Mouse (Mus musculus): ENCODE measurements around the gene Mdfic.

The Mdfic gene

DNA sequence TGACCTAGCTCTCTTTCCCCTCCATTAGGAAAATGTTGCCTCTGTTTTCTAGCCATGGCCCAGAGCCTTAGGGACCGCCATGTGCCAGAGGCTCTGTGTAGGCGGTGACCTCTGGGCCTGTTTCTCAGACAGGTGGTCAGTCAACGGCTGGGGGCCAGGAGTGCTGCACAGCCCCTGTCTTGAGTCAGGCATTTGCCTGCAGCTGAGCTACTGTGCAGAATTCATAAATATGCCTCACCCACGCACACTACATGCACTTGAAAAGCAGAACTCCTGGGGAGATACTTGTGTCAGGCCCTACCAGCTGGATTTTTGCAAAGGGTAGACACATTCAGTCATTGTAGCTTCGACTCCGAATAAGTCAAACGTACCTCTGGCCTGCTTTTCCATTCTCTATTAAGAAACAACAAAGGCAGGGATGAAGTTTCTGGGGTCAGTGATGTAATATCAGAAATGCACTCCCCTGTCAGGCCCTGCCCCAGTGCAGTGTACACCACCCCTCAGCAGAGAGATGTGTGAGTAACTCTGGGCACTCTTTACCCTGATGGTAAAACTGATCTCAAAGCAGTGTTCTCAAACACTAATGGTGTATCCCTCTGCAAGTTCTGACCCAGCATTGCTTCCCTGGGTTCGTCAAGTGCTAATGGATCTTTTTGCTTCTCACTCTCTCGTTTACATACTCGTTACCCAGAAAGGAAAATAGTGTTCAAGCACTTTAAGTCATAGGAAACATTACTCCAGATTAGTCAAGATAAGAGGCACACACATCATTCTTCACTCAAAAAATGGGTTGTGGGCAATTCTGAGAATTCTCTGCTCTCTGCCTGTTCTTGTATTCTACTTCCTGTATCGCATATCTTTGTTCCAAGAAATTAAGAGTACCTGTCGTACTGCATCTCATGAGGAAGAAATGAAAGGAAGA lies 72.5 kb downstream of the Mdfic start:
- no peak for DNase-seq (ENCODE audit: low spot score)

DNA sequence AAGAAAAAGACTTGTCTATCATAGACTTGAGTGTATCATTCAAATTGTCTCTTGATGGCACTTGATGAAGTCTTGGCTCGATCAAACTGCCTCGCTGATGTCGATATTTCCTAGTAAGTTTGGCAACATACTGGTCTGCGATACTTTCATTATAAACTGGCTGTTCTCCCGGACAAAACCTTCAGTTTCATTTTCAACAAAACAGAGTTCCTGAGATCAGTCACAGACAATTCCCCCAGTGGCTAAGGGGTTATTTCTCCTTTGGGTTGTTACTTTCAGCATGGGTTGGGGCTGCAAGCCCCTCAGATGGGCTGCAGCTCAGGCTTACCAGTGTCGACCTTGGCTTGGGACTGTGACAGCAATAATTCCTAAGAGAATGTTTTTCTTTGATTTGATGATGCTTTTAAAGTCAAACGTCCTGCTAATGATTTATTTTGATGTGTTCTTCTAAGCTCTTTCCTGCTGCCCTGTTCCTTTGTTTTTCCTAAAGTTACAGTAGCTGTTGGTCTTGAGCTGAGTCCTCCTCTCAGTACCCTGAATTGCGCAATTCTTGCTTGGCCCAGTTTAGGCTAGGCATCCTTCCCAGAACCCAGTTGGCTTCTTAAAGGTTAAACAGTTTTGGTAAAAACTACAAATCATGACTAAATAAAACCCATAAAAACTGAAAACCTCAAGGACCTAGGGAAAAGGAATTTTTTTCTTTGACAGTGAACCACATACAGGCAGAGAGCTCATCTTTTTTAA lies 73.3 kb downstream of the Mdfic start:
- no peak for DNase-seq (ENCODE audit: low spot score)

DNA sequence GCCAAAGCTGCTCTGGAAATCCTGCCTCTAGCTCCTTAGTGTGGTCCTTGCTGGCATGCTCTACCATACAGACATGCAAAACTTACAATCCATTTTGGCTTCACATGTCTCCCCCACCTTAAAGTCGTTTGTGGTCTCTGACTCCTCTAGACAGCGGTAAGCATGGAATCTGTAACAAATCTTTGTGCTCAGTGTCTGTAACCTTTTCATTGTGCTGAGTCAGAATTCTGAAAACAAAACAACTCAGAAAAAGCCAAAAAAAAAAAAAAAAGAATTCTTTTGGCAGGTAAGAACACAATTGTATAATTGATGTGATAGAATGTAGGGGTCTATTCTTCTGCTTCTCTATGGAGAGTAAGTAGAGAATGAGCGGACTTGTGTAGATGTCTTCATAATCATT lies 74.3 kb downstream of the Mdfic start:
- no peak for DNase-seq (ENCODE audit: low spot score)

DNA sequence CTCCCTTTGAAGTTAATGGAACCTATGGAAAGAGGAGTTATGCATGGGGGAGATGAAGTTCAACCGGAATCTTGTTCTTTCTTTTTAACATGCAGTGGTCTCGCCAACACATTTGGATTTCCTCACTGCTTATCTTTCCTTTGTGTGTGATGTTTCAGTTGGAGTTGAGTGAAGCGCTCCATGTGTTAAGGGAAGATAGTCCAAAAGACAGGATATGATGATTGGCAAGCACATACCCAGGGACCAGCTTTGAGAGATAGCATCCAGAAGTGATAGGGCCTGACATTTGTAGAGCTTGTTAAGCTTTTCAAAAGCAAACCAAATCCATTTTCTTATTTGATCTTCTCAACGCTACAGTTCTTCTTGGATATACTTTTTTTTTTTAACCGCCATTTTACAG lies 86.9 kb downstream of the Mdfic start:
- no peak for DNase-seq (ENCODE audit: low spot score)

DNA sequence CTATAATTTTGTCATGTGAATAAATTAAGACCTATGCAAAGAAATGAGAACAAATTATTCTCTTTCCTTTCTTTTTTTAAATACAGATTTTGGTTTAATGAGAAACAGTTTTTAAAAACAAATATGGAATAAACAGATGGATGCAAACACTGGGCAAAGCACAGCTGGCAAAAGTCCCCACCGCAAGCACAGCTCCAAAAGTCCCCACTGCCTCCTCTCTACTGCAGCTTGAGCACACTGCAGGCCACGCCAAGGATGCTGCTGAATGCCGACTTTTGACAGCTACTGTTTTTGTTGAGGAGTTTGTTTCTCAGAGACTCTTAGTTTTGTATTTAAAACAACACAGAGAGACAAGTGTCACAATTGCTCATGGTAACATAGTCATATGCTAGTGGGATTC lies 104.8 kb downstream of the Mdfic start:
- DNase-seq (ENCODE audit: low spot score) = no peak

DNA sequence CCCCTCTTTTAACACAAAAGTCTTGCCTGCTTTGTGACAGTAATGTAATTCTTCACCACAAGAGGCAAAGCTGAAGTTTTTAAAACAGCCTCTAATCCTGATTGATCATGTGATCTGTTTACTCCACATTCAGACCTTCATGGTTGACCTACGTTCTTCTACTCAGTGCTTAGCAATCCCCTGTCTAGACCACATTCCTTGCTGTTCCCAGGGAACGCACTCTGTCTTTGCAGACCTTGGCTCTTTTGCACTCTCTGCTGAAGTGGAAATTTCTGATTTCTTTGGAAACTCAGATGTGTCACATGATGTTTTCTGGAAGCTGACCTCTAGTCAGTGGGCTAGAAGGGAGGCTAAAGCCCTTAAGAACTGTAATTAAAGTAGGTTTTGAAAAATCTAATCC lies 109.4 kb downstream of the Mdfic start:
- no peak for DNase-seq (ENCODE audit: low spot score)

DNA sequence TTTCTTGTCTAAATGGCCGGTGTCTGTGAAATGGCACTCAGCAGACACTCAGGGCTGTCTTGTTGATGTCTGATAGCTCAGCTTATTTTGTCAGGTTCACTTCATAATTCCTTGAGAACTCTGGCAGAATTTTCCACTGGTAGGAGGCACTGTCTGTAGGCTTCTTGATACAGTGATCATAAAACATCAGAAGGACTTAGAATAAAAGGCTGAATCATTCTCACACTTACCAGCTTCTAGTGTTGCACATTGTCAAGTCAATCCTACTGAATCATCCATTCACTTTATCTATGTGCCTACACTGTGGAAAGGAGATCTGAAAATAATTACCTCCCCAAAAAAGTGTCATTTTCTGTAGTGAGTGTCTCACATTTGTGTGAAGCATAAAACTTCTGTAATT lies 110.2 kb downstream of the Mdfic start:
- no peak for DNase-seq (ENCODE audit: low spot score)

DNA sequence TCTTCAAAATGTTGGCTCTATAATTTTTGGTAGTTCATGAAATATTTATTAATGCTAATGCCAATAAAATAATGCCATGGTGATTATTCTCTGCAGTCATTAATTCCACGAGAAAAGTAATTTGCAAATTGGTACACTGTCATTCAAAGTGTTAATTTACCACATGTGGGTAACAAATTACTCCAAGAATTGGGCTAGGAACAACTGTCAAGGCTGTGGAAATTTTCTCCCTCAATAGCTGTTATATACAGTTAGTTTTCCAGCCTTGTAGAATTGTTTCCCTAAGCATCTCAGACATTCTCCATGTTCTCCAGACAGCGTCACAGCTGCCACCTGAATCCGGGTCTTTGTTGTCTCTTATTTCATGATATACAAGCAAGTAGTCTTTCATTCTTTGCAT lies 117.2 kb downstream of the Mdfic start:
- no peak for DNase-seq (ENCODE audit: low spot score)

DNA sequence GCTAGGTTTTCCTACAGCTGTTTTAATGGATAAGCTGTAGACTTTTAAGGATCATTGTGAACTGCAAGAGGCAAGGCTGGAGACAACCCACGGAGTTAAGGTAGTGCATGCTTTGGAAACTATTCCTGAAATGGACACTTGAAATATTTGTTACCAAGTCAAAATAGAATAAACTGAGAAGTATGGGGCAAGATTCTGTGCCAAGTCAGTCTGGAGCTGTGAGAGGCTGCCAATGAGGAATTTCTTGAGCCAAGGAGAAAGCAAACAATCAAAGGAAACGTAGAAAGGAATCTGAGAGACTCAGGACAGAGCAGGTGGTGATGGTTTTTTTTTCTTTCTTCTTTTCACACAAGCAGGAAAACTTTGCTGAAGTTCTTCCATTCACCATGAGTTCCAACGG lies 119.4 kb downstream of the Mdfic start:
- no peak for DNase-seq (ENCODE audit: low spot score)

DNA sequence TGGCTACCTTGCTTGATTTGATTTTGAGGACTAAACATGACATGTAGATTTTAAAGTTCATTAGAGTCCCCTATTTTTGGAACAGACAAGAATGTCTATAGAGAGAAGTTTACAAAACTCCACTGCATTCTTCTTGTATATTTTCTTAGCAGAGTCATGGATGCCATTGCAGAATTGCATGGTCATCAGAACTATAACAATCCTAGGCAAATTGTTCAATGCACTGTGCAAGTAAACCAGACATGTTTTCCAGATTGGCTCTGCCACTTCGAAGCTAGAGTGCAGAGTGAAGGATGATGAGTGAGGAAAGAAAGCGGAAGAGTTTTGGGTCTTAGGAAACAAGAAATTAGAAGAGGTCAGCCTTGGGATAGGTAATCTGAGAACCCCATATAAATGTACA lies 120.0 kb downstream of the Mdfic start:
- no peak for DNase-seq (ENCODE audit: low spot score)

DNA sequence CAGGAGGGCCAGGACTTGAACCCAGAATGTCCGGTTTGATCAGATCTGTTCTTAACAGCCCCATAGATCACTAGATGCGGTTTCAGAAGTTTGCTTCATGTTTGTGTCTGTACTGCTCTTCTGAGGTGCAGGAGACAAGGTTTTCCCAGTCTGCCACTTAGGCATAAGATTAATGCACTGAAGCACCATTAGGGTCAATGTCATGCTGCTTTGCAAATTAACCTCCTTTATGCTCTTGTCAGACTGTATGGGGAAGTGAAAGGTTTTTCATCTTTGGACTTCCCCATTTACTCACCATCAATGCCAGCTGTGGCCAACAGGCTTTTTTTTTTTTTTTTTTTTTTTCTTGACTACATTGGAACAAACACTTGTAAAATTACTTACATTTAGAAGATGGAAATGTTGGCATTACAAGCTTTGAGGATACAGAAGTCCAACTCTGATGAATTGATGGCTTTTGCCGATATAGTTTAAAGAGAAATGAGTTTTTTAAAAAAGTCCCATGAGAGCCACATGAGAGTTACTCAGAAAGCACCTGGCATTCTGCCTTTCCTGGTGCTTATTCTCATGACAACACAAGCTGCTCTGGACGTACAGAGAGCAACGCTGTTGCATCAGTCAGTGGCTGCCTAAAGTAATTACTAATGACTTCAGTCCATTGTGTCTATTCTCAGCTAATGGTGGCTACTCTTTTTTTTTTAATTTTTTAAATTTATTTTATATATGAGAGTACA lies 121.2 kb downstream of the Mdfic start:
- no peak for DNase-seq (ENCODE audit: low spot score)

DNA sequence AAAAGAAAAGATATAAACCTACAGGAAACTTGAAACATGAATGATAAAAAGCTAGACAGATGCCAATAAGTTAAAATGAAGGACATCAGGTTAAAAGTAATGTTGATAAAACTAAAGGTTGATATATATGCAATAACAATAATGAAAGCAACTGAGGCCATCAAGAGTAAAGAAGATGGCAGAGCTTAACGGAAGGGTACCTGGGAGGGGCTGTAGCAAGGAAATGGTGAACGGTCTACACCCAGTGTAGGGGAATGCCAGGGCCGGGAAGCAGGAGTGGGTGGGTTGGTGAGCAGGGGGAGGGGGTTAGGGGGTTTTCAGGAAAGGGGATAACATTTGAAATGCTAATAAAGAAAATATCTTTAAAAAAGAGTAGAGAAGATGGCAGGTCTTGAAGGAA lies 122.8 kb downstream of the Mdfic start:
- DNase-seq (ENCODE audit: low spot score) = no peak

DNA sequence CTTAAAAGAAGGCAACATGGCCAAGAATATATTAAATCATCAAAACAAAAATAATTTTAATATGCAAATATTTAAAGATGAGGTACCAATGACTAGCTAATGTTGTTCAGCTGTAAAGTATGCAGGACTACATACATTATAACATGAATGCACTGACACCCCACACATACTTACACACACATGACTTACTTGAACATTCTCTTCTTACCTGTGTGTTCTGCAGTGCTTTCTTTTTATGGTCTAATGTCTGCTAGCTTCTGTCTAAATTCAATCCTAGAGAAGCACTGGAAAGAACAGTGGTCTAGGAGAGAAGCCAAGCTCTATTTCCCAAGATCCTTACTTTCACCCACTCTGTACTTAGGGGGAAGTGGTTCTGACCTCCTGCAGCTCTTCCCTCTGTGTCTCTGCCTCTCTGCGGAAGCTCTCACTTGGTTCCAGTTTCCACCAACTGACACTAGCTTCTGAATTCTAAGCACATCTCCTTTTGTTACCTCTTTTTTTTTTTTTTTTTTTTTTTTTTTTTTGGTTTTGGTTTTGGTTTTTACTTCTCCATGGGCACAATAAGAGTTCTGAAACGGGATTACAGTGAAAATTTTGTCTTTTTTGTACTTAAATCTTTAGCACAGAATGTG lies 125.4 kb downstream of the Mdfic start:
- DNase-seq (ENCODE audit: low spot score) = no peak
